Mouse (Mus musculus) urinary bladder, adult 2 months (tissue): ENCODE measurements around the gene Fam129c. TPM values are rescaled to one million over a fixed set of nuclear protein-coding genes. Genes with fewer than 3 reads are reported as not detected.

Source experiments
- polyA plus RNA-seq: library from polyadenylated mRNA; depleted of rRNA; stranded (reverse); fragments of >200 nt; gene quantifications from 2 replicates; pipeline ENCODE4 v1.2.3, GENCODE M21; 2012; rRNA removed

Gene Fam129c
- polyA plus RNA-seq, 1 experiment = 3.7 TPM

Other genes with a start within 250 kb of the Fam129c start
- gene Use1, start 230.8 kb upstream of the Fam129c start, polyA plus RNA-seq = 218 and 244 TPM in 2 replicates
- 10.3 and 12.0 TPM in 2 replicates for gene Ocel1, start 226.3 kb upstream of the Fam129c start, polyA plus RNA-seq
- 65.7 and 75.0 TPM in 2 replicates for gene Nr2f6, start 215.7 kb upstream of the Fam129c start, polyA plus RNA-seq
- gene Ushbp1, start 201.8 kb upstream of the Fam129c start, polyA plus RNA-seq = 22.0 and 23.9 TPM in 2 replicates
- 87.3 and 92.4 TPM in 2 replicates for gene Babam1, start 200.8 kb upstream of the Fam129c start, polyA plus RNA-seq
- 1.9 and 2.6 TPM in 2 replicates for gene Ankle1, start 191.6 kb upstream of the Fam129c start, polyA plus RNA-seq
- gene Abhd8, start 134.0 kb upstream of the Fam129c start, polyA plus RNA-seq = 43.8 and 49.5 TPM in 2 replicates
- 38.5 and 45.3 TPM in 2 replicates for gene Mrpl34, start 132.7 kb upstream of the Fam129c start, polyA plus RNA-seq
- gene Dda1, start 128.4 kb upstream of the Fam129c start, polyA plus RNA-seq = 56.7 and 67.3 TPM in 2 replicates
- 22.1 and 23.9 TPM in 2 replicates for gene Ano8, start 111.7 kb upstream of the Fam129c start, polyA plus RNA-seq
- 21.9 and 25.5 TPM in 2 replicates for gene Gtpbp3, start 109.5 kb upstream of the Fam129c start, polyA plus RNA-seq
- 59.3 and 67.0 TPM in 2 replicates for gene Plvap, start 85.9 kb upstream of the Fam129c start, polyA plus RNA-seq
- 0.12 TPM in 2 replicates for gene Ccdc194, start 71.9 kb upstream of the Fam129c start, polyA plus RNA-seq
- gene Bst2, start 60.2 kb upstream of the Fam129c start, polyA plus RNA-seq = 110 and 117 TPM in 2 replicates
- gene Mvb12a, start 54.7 kb upstream of the Fam129c start, polyA plus RNA-seq = 96.1 and 115 TPM in 2 replicates
- gene Tmem221, start 38.8 kb upstream of the Fam129c start, polyA plus RNA-seq = 2.3 and 3.0 TPM in 2 replicates
- gene Nxnl1, start 31.0 kb upstream of the Fam129c start, polyA plus RNA-seq = 0.01 and 0.04 TPM in 2 replicates
- gene Slc27a1, start 28.8 kb upstream of the Fam129c start, polyA plus RNA-seq = 57.3 and 63.8 TPM in 2 replicates
- gene Pgls, start 5.5 kb upstream of the Fam129c start, polyA plus RNA-seq = 41.7 and 60.4 TPM in 2 replicates
- gene Colgalt1, start 13.3 kb downstream of the Fam129c start, polyA plus RNA-seq = 124 and 144 TPM in 2 replicates
- 0.44 and 0.47 TPM in 2 replicates for gene Unc13a, start 74.1 kb downstream of the Fam129c start, polyA plus RNA-seq
- 14.9 and 17.1 TPM in 2 replicates for gene Jak3, start 78.6 kb downstream of the Fam129c start, polyA plus RNA-seq
- 7.7 and 11.7 TPM in 2 replicates for gene Insl3, start 91.6 kb downstream of the Fam129c start, polyA plus RNA-seq
- 4.8 and 7.4 TPM in 2 replicates for gene B3gnt3, start 104.1 kb downstream of the Fam129c start, polyA plus RNA-seq
- 4.5 and 5.3 TPM in 2 replicates for gene Fcho1, start 128.1 kb downstream of the Fam129c start, polyA plus RNA-seq